Mouse (Mus musculus) cerebellum, adult (tissue): ENCODE results near the gene Gm6993.

Experiments
- ATAC-seq: cut with Nextera tagmentation; 2 replicates; pipeline ENCODE4 v1.9.2; 2017; ENCODE audit warnings: mild to moderate bottlenecking, moderate library complexity, mixed read lengths; ENCODE audit not compliant: insufficient number of reproducible peaks, low FRiP score, low TSS enrichment

The Gm6993 gene

GRCm38 (mm10) chr12:31270361-31270760 is 29.8 kb downstream of the Gm6993 start:
- no peak for ATAC-seq

- no peak for ATAC-seq
These were observed 30.2 kb downstream of the Gm6993 start for GRCm38 (mm10) chr12:31270776-31271175.

- ATAC-seq, result no peak
These were observed 30.9 kb downstream of the Gm6993 start for GRCm38 (mm10) chr12:31271361-31272011.

- ATAC-seq, result no peak
These were observed 31.6 kb downstream of the Gm6993 start for GRCm38 (mm10) chr12:31272012-31272735.

- ATAC-seq, result no peak
These were observed 32.3 kb downstream of the Gm6993 start for GRCm38 (mm10) chr12:31272846-31273245.

GRCm38 (mm10) chr12:31273646-31274045 is 33.1 kb downstream of the Gm6993 start:
- no peak for ATAC-seq

- ATAC-seq, result no peak
These were observed 34.8 kb downstream of the Gm6993 start for GRCm38 (mm10) chr12:31275411-31275810.

- no peak for ATAC-seq
These were observed 37.7 kb downstream of the Gm6993 start for GRCm38 (mm10) chr12:31278270-31278669.

GRCm38 (mm10) chr12:31280318-31280717 is 39.7 kb downstream of the Gm6993 start:
- ATAC-seq, result no peak

GRCm38 (mm10) chr12:31281100-31281591 is 40.6 kb downstream of the Gm6993 start:
- ATAC-seq, result no peak

- ATAC-seq, result no peak
These were observed 41.7 kb downstream of the Gm6993 start for GRCm38 (mm10) chr12:31282241-31282640.

- ATAC-seq, result no peak
These were observed 42.6 kb downstream of the Gm6993 start for GRCm38 (mm10) chr12:31283131-31283530.

- ATAC-seq, result no peak
These were observed 43.1 kb downstream of the Gm6993 start for GRCm38 (mm10) chr12:31283617-31284136.

- ATAC-seq, result no peak
These were observed 48.5 kb downstream of the Gm6993 start for GRCm38 (mm10) chr12:31289046-31289445.
